Mouse (Mus musculus): ENCODE measurements around the gene Tti1. TPM values are rescaled to one million over a fixed set of nuclear protein-coding genes. Genes with fewer than 3 reads are reported as not detected.

The Tti1 gene
- polyA plus RNA-seq, 1 experiment from 2014 or later: 28.1 TPM

DNA sequence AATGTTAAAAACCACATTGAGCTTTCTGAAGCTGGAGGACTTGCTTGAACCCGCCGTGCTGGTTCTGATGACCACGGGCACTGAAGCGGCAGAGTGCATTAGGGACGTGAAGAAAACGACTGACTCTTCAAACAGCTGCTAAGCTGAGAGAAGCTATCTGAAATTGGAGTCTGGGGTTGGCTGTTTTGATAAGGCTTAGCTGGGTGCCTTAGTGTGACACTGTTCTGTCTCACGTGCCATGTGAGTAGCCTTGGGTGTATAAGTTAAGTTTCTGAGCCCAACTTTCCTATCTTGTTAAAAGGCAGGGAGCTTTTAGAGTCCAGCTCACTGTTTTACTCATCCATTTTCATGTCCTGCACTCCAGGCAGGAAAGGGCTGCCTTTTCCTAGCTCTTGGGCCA lies 8.7 kb upstream of the Tti1 start:
- Histone ChIP-seq H3K4me3 (replicated peaks) (no peak overlapping the region), H3K9me3 (replicated peaks) (no peaks in the 10 kb centered on the region), H3K4me1 (peaks cover 10% of the 10 kb centered on the region; the same call in 1 of the 2 replicates), H3K9ac (no peak overlapping the region), H3K36me3 (peaks cover 48% of the 10 kb centered on the region), H3K27ac (no peak overlapping the region), H3K4me2 (no peak overlapping the region), H3K27me3 (no peaks in the 10 kb centered on the region)
- WGBS: 68% methylated on average over 7 of the region's 7 CpGs
- ATAC-seq (replicated peaks; ENCODE audit: low FRiP score): no peak

DNA sequence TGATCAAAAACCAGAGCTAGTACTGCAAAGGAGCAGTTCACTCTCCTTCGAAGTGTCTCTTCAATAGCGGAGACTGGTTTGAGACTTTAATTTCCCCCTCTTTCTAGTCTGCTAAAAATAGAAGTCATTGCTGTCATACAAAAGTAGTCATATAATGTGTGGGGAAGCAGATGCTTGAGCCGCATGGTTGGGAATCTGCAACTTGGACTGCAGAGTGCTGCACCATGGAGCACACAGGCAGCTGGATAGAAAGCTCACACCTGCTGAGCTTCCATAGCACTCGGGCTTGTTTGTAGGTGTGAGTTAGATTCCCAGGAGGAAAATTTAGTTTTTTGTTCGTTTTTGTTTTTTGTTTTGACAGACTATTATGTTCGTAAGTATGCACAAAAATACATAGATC lies 8.2 kb upstream of the Tti1 start:
- Histone ChIP-seq H3K27ac (no peak overlapping the region), H3K9ac (no peak overlapping the region)
- 87% methylated on average over 6 of the region's 6 CpGs for WGBS

DNA sequence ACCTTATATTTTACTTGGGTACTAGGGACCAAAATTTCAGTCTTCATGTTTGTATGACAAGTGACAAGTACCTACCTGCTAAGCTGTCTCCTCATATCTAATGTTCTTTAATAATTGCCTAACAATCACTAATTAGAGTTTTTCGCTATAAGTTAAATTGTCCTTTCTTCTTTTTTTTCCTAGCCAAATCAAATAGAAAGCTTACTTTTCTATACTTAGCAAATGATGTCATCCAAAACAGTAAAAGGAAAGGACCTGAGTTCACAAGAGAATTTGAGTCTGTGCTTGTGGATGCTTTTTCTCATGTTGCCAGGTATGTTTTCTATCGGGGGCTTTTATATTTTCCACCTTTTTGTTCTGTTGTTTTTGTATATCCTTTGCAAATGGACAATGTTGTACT lies 7.6 kb upstream of the Tti1 start:
- Histone ChIP-seq H3K4me1 (peaks cover 20% of the 10 kb centered on the region), H3K27me3 (no peaks in the 10 kb centered on the region), H3K4me3 (replicated peaks) (no peak overlapping the region), H3K9me3 (replicated peaks) (no peaks in the 10 kb centered on the region), H3K27ac (no peak overlapping the region), H3K9ac (no peak overlapping the region), H3K36me3 (peaks cover 40% of the 10 kb centered on the region), H3K4me2 (no peak overlapping the region)
- WGBS: 94% methylated on average over 2 of the region's 2 CpGs
- ATAC-seq (replicated peaks; ENCODE audit: low FRiP score): no peak

More for the DNA sequence above, 8.2 kb upstream of the Tti1 start:
- H3K27me3 ChIP-seq: no peaks in the 10 kb centered on the region
- no peak for ATAC-seq (replicated peaks; ENCODE audit: low FRiP score)
- peaks cover 45% of the 10 kb centered on the region for H3K36me3 ChIP-seq
- H3K4me1 ChIP-seq: peaks cover 14% of the 10 kb centered on the region
- no peak overlapping the region for H3K4me2 ChIP-seq
- H3K4me3 ChIP-seq (replicated peaks): no peak overlapping the region
- no peaks in the 10 kb centered on the region for H3K9me3 ChIP-seq (replicated peaks)

DNA sequence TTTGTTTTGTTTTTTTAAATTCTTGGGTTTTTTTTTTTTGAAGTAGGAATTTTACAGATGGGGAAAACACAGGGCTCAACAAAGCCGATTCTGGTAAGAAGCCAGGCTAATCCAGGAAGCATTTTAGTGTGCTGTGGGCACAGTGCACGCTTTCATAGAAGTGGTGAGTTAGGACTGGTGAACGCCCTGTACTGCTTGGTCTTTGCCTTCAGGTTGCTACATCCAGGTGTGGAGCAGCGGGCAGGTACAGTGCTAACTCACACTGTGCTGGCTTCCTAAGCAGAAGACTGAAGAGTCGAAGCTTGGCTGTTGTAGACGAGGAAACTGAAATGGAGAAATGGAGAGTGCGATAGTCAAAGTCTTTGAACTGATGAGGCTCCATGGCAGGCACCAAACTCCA lies 1.8 kb upstream of the Tti1 start:
- H3K27me3 ChIP-seq: no peaks in the 10 kb centered on the region
- H3K9me3 ChIP-seq (replicated peaks): no peaks in the 10 kb centered on the region
- peaks cover 10% of the 10 kb centered on the region for H3K36me3 ChIP-seq
- peak overlapping the region; percentile 79 for H3K4me2 ChIP-seq
- 75% methylated on average over 7 of the region's 7 CpGs for WGBS
- peaks cover 41% of the 10 kb centered on the region for H3K4me1 ChIP-seq
- H3K4me3 ChIP-seq (replicated peaks): peak overlapping the region; percentile 68
- no peak overlapping the region for H3K27ac ChIP-seq
- no peak for ATAC-seq (replicated peaks; ENCODE audit: low FRiP score)
- H3K9ac ChIP-seq: no peak overlapping the region

DNA sequence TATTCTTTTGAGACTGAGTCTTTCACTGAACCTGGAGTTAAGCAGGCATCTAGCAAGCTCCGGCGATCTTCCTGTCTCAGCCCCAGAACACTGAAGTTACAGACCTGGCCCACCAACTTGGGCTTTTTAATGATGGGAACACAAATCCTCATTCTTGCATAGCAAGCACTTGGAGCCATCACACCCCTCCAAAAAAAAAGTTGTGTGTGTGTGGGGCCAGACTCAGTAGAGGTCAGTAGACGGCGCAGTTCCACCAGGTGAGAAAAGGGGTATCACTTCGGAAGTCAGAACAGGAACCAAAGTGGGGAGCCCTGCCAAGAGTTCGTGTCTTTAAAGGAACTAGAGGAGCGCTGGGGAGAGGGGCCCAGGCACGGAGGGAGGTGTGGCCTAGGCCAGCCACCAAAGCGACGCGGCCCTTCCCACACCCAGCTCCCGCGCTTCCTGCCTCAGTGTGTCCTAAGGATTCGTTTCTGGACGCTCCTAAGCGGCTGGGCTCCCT lies 329 bp downstream of the Tti1 start:
- H3K4me2 ChIP-seq: peak overlapping the region; percentile 79
- peak overlapping the region; percentile 68 for H3K4me3 ChIP-seq (replicated peaks)
- peak overlapping the region; percentile 98 for H3K27ac ChIP-seq
- H3K36me3 ChIP-seq: peaks cover 5% of the 10 kb centered on the region
- no peaks in the 10 kb centered on the region for H3K27me3 ChIP-seq
- 2% methylated on average over 16 of the region's 16 CpGs for WGBS
- peaks cover 41% of the 10 kb centered on the region for H3K4me1 ChIP-seq
- H3K9ac ChIP-seq: peak overlapping the region; percentile 89
- ATAC-seq (replicated peaks; ENCODE audit: low FRiP score): no peak
- no peaks in the 10 kb centered on the region for H3K9me3 ChIP-seq (replicated peaks)

DNA sequence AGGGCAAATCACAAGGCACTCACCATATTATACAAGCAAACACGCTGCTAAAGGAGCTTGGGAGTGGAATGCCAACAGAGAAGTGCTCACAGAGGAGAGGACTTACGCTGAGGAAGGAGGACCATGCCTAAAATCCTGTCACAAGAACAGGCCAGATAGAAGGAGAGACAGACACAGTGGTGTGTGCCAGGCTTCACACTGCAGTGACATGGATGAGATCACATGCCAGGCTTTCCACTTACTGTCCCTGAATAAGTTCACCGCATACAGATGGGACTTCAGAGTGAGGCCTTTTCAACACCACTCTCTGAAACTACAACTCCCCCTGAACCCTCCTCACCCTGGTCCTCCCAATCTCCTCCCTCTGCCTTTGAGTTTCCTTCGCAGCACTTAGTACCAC lies 10.9 kb downstream of the Tti1 start:
- no peak overlapping the region for H3K9ac ChIP-seq
- no peaks in the 10 kb centered on the region for H3K27me3 ChIP-seq
- no peaks in the 10 kb centered on the region for H3K9me3 ChIP-seq (replicated peaks)
- H3K4me3 ChIP-seq (replicated peaks): no peak overlapping the region
- no peaks in the 10 kb centered on the region for H3K4me1 ChIP-seq
- no peak overlapping the region for H3K4me2 ChIP-seq
- H3K27ac ChIP-seq: no peak overlapping the region
- 91% methylated on average over 4 of the region's 4 CpGs for WGBS
- ATAC-seq (replicated peaks; ENCODE audit: low FRiP score): no peak
- no peaks in the 10 kb centered on the region for H3K36me3 ChIP-seq

DNA sequence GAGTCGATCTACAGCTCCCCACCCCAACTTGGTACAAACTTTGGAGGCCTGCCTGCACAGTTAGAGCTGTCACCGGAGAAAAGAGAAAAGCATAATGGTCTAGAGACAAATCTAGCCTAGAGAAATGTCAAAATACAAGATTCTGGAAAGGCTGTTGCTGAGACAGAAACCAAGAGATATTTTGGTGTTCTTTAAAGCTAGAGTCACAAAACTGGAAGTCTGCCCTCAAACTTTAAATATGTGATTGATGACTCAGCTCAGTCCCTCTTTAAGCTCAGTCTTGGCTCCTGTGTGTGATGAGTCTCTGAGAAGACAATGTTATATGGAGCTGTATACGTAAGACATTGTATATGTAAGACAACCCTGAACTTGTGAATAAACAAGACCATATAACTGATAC lies 15.6 kb downstream of the Tti1 start:
- Histone ChIP-seq H3K4me2 (no peak overlapping the region), H3K4me1 (no peaks in the 10 kb centered on the region), H3K9me3 (replicated peaks) (no peaks in the 10 kb centered on the region), H3K9ac (no peak overlapping the region), H3K4me3 (replicated peaks) (no peak overlapping the region), H3K27me3 (no peaks in the 10 kb centered on the region), H3K27ac (no peak overlapping the region), H3K36me3 (peaks cover 23% of the 10 kb centered on the region)
- 89% methylated on average over 3 of the region's 3 CpGs for WGBS
- ATAC-seq (replicated peaks; ENCODE audit: low FRiP score): no peak

DNA sequence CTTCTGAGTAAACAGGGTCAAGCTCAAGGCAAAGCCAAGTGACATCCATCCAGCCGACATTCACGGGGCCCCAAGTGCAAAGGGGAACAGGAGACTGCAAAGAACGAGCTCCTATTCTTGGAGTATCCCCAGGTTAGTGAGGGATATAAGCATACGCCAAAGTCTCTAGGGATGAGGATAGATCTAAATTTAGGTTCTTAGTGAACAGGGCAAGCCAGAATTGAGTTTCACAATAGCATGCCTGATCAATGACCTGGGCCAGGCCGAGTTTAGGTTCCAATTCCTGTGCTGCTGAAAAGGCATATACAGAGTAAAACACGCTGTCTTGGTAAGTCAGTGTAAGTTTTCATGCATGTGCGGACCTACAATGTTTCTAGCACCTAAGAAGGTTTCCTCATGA lies 18.9 kb downstream of the Tti1 start:
- H3K9me3 ChIP-seq (replicated peaks): no peaks in the 10 kb centered on the region
- H3K36me3 ChIP-seq: peaks cover 55% of the 10 kb centered on the region
- H3K27me3 ChIP-seq: no peaks in the 10 kb centered on the region
- no peak overlapping the region for H3K4me3 ChIP-seq (replicated peaks)
- no peak for ATAC-seq (replicated peaks; ENCODE audit: low FRiP score)
- no peaks in the 10 kb centered on the region for H3K4me1 ChIP-seq
- H3K27ac ChIP-seq: no peak overlapping the region
- no peak overlapping the region for H3K4me2 ChIP-seq
- WGBS: 80% methylated on average over 7 of the region's 7 CpGs
- no peak overlapping the region for H3K9ac ChIP-seq

DNA sequence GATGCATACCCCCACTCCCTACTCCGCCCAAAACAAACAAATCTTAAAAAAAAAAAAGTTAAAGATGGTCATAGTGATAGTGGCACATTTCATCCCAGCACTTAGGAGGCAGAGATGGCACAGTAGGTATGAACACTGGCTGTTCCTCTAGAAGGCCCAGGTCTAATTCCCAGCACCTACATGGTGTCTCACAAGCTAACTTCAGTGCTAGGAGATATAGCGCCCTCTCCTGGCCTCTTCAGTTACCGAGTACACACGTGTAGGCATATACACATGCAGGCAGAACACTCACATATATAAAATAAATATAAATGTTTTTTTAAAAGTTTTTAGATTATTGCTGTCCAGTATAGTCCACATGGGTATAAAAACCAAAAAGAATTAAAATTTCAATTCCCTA lies 22.6 kb downstream of the Tti1 start:
- H3K36me3 ChIP-seq: peaks cover 52% of the 10 kb centered on the region
- no peaks in the 10 kb centered on the region for H3K9me3 ChIP-seq (replicated peaks)
- H3K4me2 ChIP-seq: no peak overlapping the region
- no peak for ATAC-seq (replicated peaks; ENCODE audit: low FRiP score)
- no peak overlapping the region for H3K27ac ChIP-seq
- H3K4me3 ChIP-seq (replicated peaks): no peak overlapping the region
- no peaks in the 10 kb centered on the region for H3K27me3 ChIP-seq
- H3K9ac ChIP-seq: no peak overlapping the region
- 96% methylated on average over 4 of the region's 4 CpGs for WGBS
- H3K4me1 ChIP-seq: no peaks in the 10 kb centered on the region

DNA sequence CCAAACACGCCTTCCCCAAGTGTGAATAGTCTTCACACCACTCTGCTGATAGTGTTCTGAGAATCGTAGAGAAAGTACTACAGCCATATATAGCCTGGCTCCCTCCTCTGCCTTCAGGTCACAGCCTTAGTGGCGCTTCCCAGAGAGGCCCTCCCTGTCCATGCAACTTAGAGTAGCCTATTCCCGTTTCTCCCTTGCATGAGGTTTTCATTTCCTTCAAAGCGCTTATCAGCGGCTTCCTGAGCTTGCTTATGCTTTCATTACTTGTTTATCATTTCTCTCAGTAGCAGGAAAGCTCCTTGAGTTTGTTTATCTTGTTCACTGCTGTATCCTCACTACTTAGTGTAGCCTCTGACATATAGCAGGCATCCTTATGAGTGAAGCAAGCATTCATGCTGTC lies 23.6 kb downstream of the Tti1 start:
- Histone ChIP-seq H3K36me3 (peaks cover 54% of the 10 kb centered on the region), H3K9ac (no peak overlapping the region), H3K9me3 (replicated peaks) (no peaks in the 10 kb centered on the region), H3K27me3 (no peaks in the 10 kb centered on the region), H3K4me3 (replicated peaks) (no peak overlapping the region), H3K4me1 (no peaks in the 10 kb centered on the region), H3K4me2 (no peak overlapping the region), H3K27ac (no peak overlapping the region)
- WGBS: 77% methylated on average over 6 of the region's 6 CpGs
- no peak for ATAC-seq (replicated peaks; ENCODE audit: low FRiP score)

DNA sequence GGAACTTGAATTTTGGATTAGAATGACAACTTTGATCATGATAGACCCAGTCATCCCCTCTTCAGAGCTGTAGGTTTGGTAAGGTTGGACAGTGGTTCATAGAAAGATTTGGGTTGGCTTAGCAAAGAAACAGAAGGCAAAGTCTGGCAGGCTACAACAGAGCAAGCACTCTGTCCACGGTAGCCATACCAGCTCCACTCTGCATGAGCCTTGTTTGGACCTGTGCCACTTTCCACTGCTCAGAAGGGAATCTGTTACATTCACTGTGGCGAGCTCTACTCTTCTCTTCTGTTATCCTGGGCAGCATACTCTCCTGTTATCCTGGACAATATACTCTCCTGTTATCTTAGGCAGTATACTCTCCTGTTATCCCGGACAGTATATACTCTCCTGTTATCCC lies 29.4 kb downstream of the Tti1 start:
- 87% methylated on average over 3 of the region's 3 CpGs for WGBS
- H3K4me3 ChIP-seq (replicated peaks): no peak overlapping the region
- no peak overlapping the region for H3K4me2 ChIP-seq
- no peak for ATAC-seq (replicated peaks; ENCODE audit: low FRiP score)
- H3K9ac ChIP-seq: no peak overlapping the region
- H3K27me3 ChIP-seq: no peaks in the 10 kb centered on the region
- peaks cover 46% of the 10 kb centered on the region for H3K36me3 ChIP-seq
- no peak overlapping the region for H3K27ac ChIP-seq
- no peaks in the 10 kb centered on the region for H3K9me3 ChIP-seq (replicated peaks)
- H3K4me1 ChIP-seq: no peaks in the 10 kb centered on the region

DNA sequence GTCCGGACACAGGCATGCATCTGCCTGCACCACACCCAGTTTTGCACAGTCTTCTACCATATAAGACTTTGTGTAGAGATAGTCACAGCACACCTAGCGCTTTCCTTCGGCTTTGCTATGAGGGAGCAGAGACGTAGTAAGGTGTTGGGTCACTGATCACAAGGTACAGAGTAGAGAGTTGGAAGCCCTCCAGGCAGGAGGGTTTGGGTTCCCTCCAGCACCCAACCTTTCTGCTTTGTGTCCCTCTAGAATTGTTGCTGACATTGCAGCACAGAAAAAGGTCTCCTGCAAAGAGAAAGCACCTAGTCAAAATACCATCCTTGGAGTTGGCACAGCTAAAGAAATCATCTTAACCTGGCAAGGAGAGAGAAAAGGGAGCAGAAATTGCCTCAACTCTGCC lies 35.7 kb downstream of the Tti1 start:
- Histone ChIP-seq H3K9me3 (replicated peaks) (no peaks in the 10 kb centered on the region), H3K9ac (no peak overlapping the region), H3K36me3 (peaks cover 71% of the 10 kb centered on the region), H3K4me3 (replicated peaks) (no peak overlapping the region), H3K27ac (no peak overlapping the region), H3K4me1 (peaks cover 11% of the 10 kb centered on the region), H3K4me2 (no peak overlapping the region), H3K27me3 (no peaks in the 10 kb centered on the region)
- 87% methylated on average over 4 of the region's 4 CpGs for WGBS
- no peak for ATAC-seq (replicated peaks; ENCODE audit: low FRiP score)

DNA sequence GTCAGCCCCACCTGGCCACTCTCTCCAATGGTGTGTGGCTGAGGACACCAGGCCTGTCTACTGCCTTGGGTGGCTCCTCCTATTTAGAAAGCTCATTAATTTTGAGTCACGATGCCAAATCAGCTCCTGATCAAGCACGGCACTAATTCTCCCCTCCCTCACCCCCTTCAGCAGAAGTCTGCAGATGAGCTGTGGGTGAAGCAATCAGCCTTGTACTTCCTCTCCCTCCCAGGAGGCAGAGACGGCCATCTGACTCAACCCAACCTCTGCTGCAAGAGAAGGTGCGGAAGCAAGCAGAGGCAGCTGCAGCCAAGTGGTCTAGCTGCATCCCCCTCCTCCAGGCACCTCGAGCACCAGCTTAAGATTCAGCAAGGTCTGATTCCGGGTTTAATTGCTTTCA lies 37.2 kb downstream of the Tti1 start:
- Histone ChIP-seq H3K4me3 (replicated peaks) (no peak overlapping the region), H3K27me3 (no peaks in the 10 kb centered on the region), H3K4me2 (no peak overlapping the region), H3K27ac (no peak overlapping the region), H3K4me1 (peaks cover 11% of the 10 kb centered on the region), H3K9me3 (replicated peaks) (no peaks in the 10 kb centered on the region), H3K9ac (no peak overlapping the region), H3K36me3 (peaks cover 63% of the 10 kb centered on the region)
- ATAC-seq (replicated peaks; ENCODE audit: low FRiP score): no peak
- WGBS: 47% methylated on average over 6 of the region's 6 CpGs
